Mouse (Mus musculus) adrenal gland, adult 18-20 months (tissue): ENCODE measurements around the gene Tssk2. TPM values are rescaled to one million over a fixed set of nuclear protein-coding genes. Genes with fewer than 3 reads are reported as not detected.

Experiments
- DNase-seq, 2 experiments: peaks; one replicate each; pipeline ENCODE4 v3.0.0; 2021 to 2022; ENCODE audit warnings: low spot score in 2 of 2
- total RNA-seq, 2 experiments: library from RNA; stranded (reverse); gene quantifications; 1 replicate in 1 of 2; 2 replicates in 1 of 2; pipeline ENCODE4 v1.2.3; 2021

The Tssk2 gene
- total RNA-seq, 2 experiments from 2014 or later = not detected

DNA sequence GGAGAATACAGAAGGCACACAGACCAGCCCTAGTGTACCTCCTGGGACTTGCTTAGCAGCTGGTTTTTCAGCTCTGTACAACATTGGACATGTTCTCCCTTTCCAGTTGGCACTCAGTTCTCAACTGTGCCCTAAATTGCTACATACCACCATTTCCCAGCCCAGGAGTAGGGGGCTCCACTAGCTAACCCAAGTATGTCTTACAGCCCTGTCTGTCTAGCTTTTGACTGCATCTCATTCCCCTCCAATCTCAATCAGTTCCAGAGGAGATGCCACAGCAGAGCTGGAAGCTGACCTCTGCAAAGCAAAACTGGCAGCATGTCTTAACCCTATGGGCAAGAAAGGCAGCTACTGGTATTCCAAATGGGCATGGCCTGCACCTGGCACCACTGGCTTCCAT is 2.3 kb upstream of the Tssk2 start:
- DNase-seq = no peak

GRCm38 (mm10) chr16:17911052-17911595 is 12.7 kb downstream of the Tssk2 start, which contains the start of gene Ess2:
TSS of gene Ess2 (minus strand) at chr16:17911348.
- peak; percentile 80 to 81 for DNase-seq

DNA sequence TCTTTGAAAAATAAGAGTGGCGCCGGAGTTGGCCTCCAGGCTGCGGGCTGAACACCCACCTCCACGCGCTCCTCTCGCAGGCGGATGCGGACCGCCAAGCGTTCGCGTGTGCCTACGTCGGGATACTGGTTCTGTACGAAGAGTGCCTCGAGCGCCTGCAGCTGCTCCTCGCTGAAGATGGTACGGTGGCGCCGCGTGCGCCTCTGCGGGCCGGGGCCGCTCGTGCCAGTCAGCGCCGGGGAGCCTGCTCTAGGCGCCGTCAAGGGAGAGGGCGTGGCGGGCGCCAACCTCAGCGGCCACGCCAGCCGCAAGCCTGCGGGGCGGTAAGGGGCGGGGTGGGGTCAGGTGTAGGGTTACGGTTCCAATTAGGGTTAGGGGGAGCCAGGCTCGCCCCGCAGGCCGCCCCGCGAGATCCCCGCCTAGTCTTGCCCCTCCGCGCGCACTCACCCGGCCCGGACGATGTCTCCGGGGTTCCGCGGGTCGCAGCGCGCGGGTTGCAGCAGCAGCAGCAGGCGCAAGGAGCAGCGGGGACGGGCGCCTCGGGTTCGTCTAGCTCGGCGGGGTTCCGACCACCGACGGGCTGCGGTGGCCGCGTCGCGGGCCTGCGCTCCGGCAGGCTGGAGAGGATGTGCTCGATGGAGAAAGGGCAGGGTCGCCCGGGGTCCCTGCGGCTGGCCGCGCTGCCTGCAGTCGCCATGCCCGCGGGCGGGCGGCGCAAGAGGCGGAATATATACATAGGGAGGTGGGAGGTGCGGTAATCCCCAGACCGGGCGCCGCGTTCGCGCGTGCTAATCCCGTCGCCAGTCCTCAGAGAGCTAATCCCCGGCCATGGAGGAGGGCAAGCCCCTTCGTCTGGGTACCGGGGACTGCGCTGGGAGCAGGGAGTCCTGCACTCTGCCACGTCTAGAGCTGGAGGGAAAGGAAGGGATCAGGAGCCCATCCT is 16.1 kb downstream of the Tssk2 start, which contains the start of gene Gsc2:
Gsc2 (minus strand) TSS at position 753 of the 943 bp plus-strand sequence.
- no peak for DNase-seq

DNA sequence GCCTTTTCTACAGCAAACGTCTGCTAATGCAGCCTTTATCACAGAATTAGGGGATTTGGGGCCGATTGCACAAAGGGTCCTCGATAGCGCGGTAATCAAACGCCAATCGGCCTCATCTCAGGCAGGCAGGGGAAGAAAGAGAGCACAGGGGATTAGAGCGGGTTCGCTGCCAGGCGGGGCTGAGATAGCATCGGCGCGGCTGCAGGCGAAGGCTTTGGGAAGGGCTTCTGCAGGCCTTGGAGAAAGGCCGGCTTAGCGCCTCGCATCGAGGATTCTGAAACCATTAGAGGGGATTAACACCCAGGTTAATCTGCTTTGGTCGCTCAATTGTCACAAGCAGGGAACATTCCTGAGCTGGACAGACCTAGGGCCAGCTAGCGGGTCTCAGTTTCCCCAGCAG is 22.1 kb downstream of the Tssk2 start:
- no peak for DNase-seq

DNA sequence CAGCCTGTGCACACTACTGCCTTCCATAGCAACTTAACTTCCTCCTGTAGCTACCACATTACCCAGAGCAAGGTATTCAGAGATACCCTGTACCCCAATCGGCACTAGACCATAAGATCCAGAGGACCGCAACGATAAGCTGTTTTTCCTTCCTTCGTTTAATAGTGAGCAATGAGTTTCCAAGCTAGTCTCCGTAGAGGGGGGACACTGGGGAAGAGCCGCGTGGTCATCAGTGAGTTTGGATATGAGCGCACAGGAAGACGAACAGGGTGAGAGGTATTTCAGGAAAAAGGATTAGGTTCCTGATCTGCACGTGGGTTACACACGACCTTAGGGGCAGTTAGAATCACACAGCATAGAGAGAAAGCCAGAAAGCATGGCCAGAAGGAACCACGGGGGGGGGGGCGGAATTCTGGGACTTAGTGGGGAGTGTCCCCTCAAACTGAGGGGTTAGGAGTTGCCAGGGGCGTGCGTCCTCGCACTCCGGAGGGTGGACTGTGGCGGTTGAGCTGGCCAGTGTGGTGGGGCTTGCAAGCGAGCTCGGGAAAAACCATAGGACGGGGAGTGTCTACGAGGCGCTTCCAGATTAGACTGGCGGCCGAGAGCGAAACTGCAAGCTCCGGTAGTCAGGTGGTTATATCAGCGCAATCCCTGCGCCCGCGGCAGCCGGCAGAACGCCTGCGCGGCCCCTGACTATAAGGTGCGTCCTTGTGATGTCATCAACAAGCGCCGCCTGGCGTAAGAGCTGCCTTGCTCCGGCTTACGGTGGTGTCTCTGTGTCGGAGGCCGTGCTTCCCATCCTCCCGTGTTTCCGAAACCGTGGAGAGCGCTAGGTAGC is 23.1 kb downstream of the Tssk2 start:
- peak; percentile 94 for DNase-seq

- no peak for DNase-seq
Observed at GRCm38 (mm10) chr16:17922163-17922538, 23.7 kb downstream of the Tssk2 start.

DNA sequence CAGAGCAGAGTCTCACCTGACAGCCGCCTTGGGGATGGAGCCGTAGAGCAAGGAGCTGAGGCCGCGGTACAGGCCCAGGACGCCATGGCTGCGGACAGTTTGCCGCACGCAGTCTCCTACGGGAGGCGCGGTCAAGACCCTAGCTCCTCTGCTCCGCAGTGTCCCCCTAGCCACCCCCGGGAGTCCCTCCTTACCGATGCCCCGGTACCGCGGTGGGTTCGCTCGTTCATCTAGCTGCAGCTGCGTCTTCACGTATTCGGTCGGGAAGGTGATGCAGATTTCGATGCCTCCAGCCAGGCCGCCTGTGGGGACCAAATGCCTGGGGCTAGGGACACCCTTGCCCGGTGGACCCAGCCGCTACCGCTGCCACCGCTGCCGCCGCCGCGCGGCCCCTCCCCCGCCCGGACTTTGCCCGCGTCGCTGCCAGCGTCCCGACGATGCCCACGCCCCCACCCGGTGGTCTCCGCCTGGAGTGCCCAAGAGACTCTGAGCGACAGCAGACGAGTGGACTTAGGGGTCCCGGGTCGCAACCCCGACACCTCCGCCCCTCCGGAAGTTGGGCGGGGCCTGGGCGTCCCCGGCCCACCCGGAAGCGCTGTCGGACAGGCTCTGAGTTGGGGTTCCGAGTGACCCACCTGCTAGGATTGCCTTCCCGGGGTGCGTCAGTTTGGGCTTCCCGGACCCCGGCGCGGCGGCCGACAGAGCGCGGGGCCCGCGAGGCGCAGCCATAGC is 29.1 kb downstream of the Tssk2 start:
- DNase-seq = peak; percentile 36 to 52

- DNase-seq = peak; percentile 81 to 87
Observed at GRCm38 (mm10) chr16:17928087-17928580, 29.7 kb downstream of the Tssk2 start, which contains the start of gene Slc25a1. TSS of gene Slc25a1 (minus strand) at chr16:17928219.

GRCm38 (mm10) chr16:17928627-17929104 is 30.2 kb downstream of the Tssk2 start:
- peak; percentile 46 to 48 for DNase-seq

DNA sequence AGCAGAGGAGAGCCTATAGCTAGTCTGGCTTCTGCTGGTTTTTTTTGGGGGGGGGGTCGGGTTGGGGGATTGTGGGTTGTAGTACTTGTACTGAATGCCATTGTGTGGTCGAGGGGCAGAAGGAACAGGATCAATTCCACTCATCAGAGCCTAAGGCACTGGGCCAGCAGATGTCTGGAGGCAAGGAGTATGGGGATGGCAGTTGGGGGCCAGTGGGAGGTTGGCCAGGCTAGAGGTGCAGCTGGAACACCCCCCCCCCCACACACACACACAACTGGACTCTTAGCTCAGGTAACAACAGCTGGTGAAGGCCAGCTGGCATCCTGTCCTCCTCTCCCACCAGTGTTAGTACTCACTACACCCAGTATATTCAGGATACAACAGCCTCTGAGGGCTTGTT is 30.8 kb downstream of the Tssk2 start:
- no peak for DNase-seq

DNA sequence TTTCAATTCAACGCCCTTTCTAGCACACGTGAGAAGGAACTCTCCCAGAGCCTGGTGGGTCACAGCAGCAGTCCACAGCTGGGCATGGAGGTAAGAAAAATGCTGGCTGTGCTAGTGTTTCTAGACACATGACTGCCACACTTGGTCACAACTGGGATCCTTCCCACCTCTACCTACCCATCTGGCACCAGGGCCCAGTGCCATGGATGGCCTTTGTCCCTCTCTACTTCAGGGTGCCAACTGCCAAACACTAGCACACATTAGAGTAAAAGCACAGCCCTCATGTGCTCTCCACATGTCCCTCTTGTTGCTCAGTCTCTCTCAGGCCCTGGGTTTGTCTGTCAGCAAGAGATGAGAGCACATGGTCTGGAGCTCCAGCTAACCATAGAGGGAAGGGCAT is 31.2 kb downstream of the Tssk2 start:
- DNase-seq = no peak

- DNase-seq = no peak
Observed at GRCm38 (mm10) chr16:17931906-17932460, 33.5 kb downstream of the Tssk2 start.

GRCm38 (mm10) chr16:17933594-17934444 is 35.4 kb downstream of the Tssk2 start:
- no peak for DNase-seq

- no peak for DNase-seq
Observed at GRCm38 (mm10) chr16:17934445-17934910, 36.0 kb downstream of the Tssk2 start.

GRCm38 (mm10) chr16:17936776-17937175 is 38.3 kb downstream of the Tssk2 start:
- DNase-seq = no peak

DNA sequence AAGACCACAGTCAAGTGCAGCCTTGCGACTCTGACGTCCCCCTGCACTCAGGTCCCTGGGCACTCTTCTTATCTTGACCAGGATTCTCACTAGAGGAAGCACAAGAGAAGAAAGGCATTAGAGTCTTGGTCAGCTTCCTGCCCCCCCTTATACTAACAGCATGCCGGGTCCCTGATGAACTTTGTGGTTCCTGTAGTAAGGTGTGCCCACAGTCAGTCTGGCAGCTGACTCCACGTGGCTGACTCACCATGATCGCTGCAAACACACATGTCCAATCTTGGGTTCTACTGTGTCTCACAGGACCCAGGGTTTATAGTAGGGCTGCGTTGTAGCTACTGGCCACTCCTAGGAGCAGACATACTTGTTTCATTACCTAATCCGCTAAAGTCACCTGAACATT is 39.8 kb downstream of the Tssk2 start:
- DNase-seq = no peak

DNA sequence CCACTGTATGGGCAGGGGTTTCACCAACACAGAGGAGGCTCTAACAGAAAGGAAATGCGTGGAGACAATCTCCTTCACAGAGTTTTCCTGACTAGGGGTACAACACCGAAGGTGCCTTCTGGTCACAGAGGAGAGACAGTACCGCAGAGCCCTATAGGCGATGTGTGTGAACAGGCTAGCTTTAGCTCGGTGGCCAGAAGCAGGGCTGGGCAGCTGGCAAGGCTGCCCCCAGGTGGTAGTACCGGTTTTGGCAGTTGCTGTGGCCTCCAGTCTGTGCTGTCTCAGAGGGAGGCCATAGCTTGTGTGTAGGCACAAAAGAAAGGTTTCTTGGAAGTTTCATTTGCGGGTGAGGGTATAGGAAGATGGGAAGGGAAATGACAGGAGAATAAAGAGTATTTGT is 40.4 kb downstream of the Tssk2 start:
- DNase-seq = peak; percentile 55 to 66

- no peak for DNase-seq
Observed at GRCm38 (mm10) chr16:17939255-17939751, 40.9 kb downstream of the Tssk2 start.

- DNase-seq = no peak
Observed at GRCm38 (mm10) chr16:17943466-17943865, 45.0 kb downstream of the Tssk2 start.
